Mouse (Mus musculus) midbrain, embryonic 12.5 days (tissue): ENCODE results near the gene 1700018G05Rik. TPM values are rescaled to one million over a fixed set of nuclear protein-coding genes. Genes with fewer than 3 reads are reported as not detected.
A peak's percentile ranks its signal among the peaks of the same experiment; 100 is the strongest.
"Not testable (repeated sequence)": the region's sequence is repeated elsewhere in the genome, so short reads cannot be mapped to it uniquely, and the experiment has no call there.

Experiments
- ATAC-seq: fragments of 200-750 bp; cut with Nextera tagmentation; 2 replicates; pipeline ENCODE4 v1.8.0; 2017; ENCODE audit warnings: low read depth, moderate TSS enrichment, moderate library complexity; ENCODE audit not compliant: low FRiP score
- H3K27ac ChIP-seq: fragments of 300-500 bp; sonication (generic); replicated peaks from 2 replicates; pipeline ENCODE4 v1.5.1; 2016; ENCODE audit warnings: mild to moderate bottlenecking
- H3K27me3 ChIP-seq: fragments of 300-500 bp; sonication (generic); 2 replicates; pipeline ENCODE4 v1.6.1; 2016; ENCODE audit warnings: mild to moderate bottlenecking
- H3K36me3 ChIP-seq: fragments of 300-500 bp; sonication (generic); 2 replicates; pipeline ENCODE4 v1.6.1; 2016
- H3K4me1 ChIP-seq: fragments of 300-500 bp; sonication (generic); 2 replicates; pipeline ENCODE4 v1.6.1; 2016
- H3K4me2 ChIP-seq: fragments of 300-500 bp; sonication (generic); replicated peaks from 2 replicates; pipeline ENCODE4 v1.6.1; 2016; ENCODE audit warnings: mild to moderate bottlenecking, moderate library complexity
- H3K4me3 ChIP-seq: fragments of 300-500 bp; sonication (generic); 2 replicates; pipeline ENCODE4 v1.5.1; 2016; ENCODE audit warnings: mild to moderate bottlenecking
- H3K9ac ChIP-seq: fragments of 300-500 bp; sonication (generic); replicated peaks from 2 replicates; pipeline ENCODE4 v1.6.1; 2016; ENCODE audit warnings: mild to moderate bottlenecking, moderate library complexity
- H3K9me3 ChIP-seq: fragments of 300-500 bp; sonication (generic); 2 replicates; pipeline ENCODE4 v1.6.1; 2016; ENCODE audit warnings: mild to moderate bottlenecking
- WGBS: fragments of 180-500 bp; shearing (Covaris S2); methylation state at CpG from one replicate; pipeline ENCODE4 v1.1.7; 2016; 5-methylcytosine and 5-hydroxymethylcytosine counted together
- polyA plus RNA-seq: library from polyadenylated mRNA; unstranded; fragments of >200 nt; fragmentation: Nextera tagmentation; extraction: Ambion mirVana; gene quantifications from 2 replicates; pipeline ENCODE4 v1.2.1, GENCODE M21; 2016

1700018G05Rik gene
- not detected in 2 replicates for polyA plus RNA-seq

GRCm38 (mm10) chrX:102928072-102928471, at the start of gene 1700018G05Rik:
Gene 1700018G05Rik (plus strand): TSS chrX:102928372.
- H3K9ac ChIP-seq, ATAC-seq, H3K4me1 ChIP-seq, H3K27ac ChIP-seq, H3K4me3 ChIP-seq, H3K4me2 ChIP-seq, H3K36me3 ChIP-seq, H3K9me3 ChIP-seq: not testable (repeated sequence)
- peaks cover 11% of the 10 kb centered on the region for H3K27me3 ChIP-seq
- WGBS = 99% methylated on average over 6 of the region's 6 CpGs

- not testable (repeated sequence) for H3K4me2 ChIP-seq, H3K36me3 ChIP-seq, H3K4me1 ChIP-seq, ATAC-seq, H3K27ac ChIP-seq, H3K9me3 ChIP-seq, H3K4me3 ChIP-seq, H3K9ac ChIP-seq
- 88% methylated on average over 9 of the region's 9 CpGs for WGBS
- H3K27me3 ChIP-seq = peaks cover 33% of the 10 kb centered on the region
These were observed 19.6 kb upstream of the 1700018G05Rik start, which contains the start of the genes Dmrtc1a and 1700011M02Rik for GRCm38 (mm10) chrX:102908587-102908986. Gene Dmrtc1a (minus strand): TSS chrX:102908687. Gene 1700011M02Rik (plus strand): TSS chrX:102908905.

GRCm38 (mm10) chrX:102914823-102915222, 13.3 kb upstream of the 1700018G05Rik start:
- H3K4me3 ChIP-seq, H3K9ac ChIP-seq, ATAC-seq, H3K4me2 ChIP-seq, H3K36me3 ChIP-seq, H3K27ac ChIP-seq, H3K4me1 ChIP-seq, H3K9me3 ChIP-seq: not testable (repeated sequence)
- H3K27me3 ChIP-seq = peaks cover 15% of the 10 kb centered on the region; the same call in 1 of the 2 replicates
- 96% methylated on average over 1 of the region's 1 CpGs for WGBS

GRCm38 (mm10) chrX:102926707-102927106, 1.5 kb upstream of the 1700018G05Rik start:
- H3K36me3 ChIP-seq, H3K9me3 ChIP-seq, H3K27ac ChIP-seq, H3K4me3 ChIP-seq, H3K9ac ChIP-seq, H3K4me1 ChIP-seq, H3K4me2 ChIP-seq: not testable (repeated sequence)
- peak; percentile 52; the same call in 1 of the 2 replicates for ATAC-seq
- H3K27me3 ChIP-seq = peaks cover 16% of the 10 kb centered on the region
- 23% methylated on average over 4 of the region's 4 CpGs for WGBS

- no peak overlapping the region for H3K27ac ChIP-seq
- 52% methylated on average over 12 of the region's 12 CpGs for WGBS
- peaks cover 44% of the 10 kb centered on the region for H3K27me3 ChIP-seq
- peak overlapping the region; percentile 67 for H3K9ac ChIP-seq
- peak overlapping the region; percentile 57 for H3K4me3 ChIP-seq
- no peak for ATAC-seq
- no peaks in the 10 kb centered on the region for H3K36me3 ChIP-seq
- peak overlapping the region; percentile 64 for H3K4me2 ChIP-seq
- H3K9me3 ChIP-seq = no peaks in the 10 kb centered on the region
- H3K4me1 ChIP-seq = no peaks in the 10 kb centered on the region
These were observed 4.9 kb downstream of the 1700018G05Rik start for GRCm38 (mm10) chrX:102932992-102933570.

- no peaks in the 10 kb centered on the region for H3K9me3 ChIP-seq
- peak overlapping the region; percentile 57 for H3K4me3 ChIP-seq
- 29% methylated on average over 64 of the region's 68 CpGs for WGBS
- H3K4me1 ChIP-seq = no peaks in the 10 kb centered on the region
- no peak overlapping the region for H3K27ac ChIP-seq
- H3K4me2 ChIP-seq = peak overlapping the region; percentile 64
- H3K9ac ChIP-seq = peak overlapping the region; percentile 67
- H3K36me3 ChIP-seq = no peaks in the 10 kb centered on the region
- H3K27me3 ChIP-seq = peaks cover 39% of the 10 kb centered on the region
- ATAC-seq = peak; percentile 89
These were observed 5.6 kb downstream of the 1700018G05Rik start for GRCm38 (mm10) chrX:102933571-102934394.

GRCm38 (mm10) chrX:102934395-102934764, 6.2 kb downstream of the 1700018G05Rik start:
- Histone ChIP-seq H3K27me3 (peaks cover 42% of the 10 kb centered on the region), H3K9ac (0 out of 2 replicates have a peak overlapping the region, but pooled peaks have one; percentile 67), H3K36me3 (no peaks in the 10 kb centered on the region), H3K9me3 (no peaks in the 10 kb centered on the region), H3K4me3 (peak overlapping the region; percentile 57), H3K4me1 (no peaks in the 10 kb centered on the region), H3K4me2 (peak overlapping the region; percentile 64), H3K27ac (no peak overlapping the region)
- 56% methylated on average over 8 of the region's 8 CpGs for WGBS
- no peak for ATAC-seq

GRCm38 (mm10) chrX:102936743-102937142, 8.6 kb downstream of the 1700018G05Rik start:
- WGBS = 73% methylated on average over 5 of the region's 5 CpGs
- no peak for ATAC-seq
- H3K36me3 ChIP-seq = no peaks in the 10 kb centered on the region

GRCm38 (mm10) chrX:102950136-102950535, 22.0 kb downstream of the 1700018G05Rik start:
- H3K27ac ChIP-seq, H3K4me1 ChIP-seq, H3K9ac ChIP-seq, H3K9me3 ChIP-seq, H3K36me3 ChIP-seq, H3K4me3 ChIP-seq, ATAC-seq, H3K4me2 ChIP-seq, H3K27me3 ChIP-seq: not testable (repeated sequence)
- WGBS = 90% methylated on average over 11 of the region's 11 CpGs

More at GRCm38 (mm10) chrX:102936743-102937142, 8.6 kb downstream of the 1700018G05Rik start:
- Histone ChIP-seq H3K27ac (no peak overlapping the region), H3K4me1 (no peaks in the 10 kb centered on the region), H3K4me3 (no peak overlapping the region), H3K9me3 (no peaks in the 10 kb centered on the region), H3K27me3 (peaks cover 44% of the 10 kb centered on the region), H3K4me2 (no peak overlapping the region), H3K9ac (no peak overlapping the region)

GRCm38 (mm10) chrX:102958917-102959316, 30.7 kb downstream of the 1700018G05Rik start:
- Histone ChIP-seq H3K4me3 (no peak overlapping the region), H3K27ac (no peak overlapping the region), H3K9ac (no peak overlapping the region), H3K9me3 (no peaks in the 10 kb centered on the region), H3K27me3 (peaks cover 3% of the 10 kb centered on the region; the same call in 1 of the 2 replicates), H3K4me1 (no peaks in the 10 kb centered on the region), H3K36me3 (no peaks in the 10 kb centered on the region), H3K4me2 (no peak overlapping the region)
- 45% methylated on average over 4 of the region's 4 CpGs for WGBS
- ATAC-seq = no peak

GRCm38 (mm10) chrX:102960581-102960980, 32.4 kb downstream of the 1700018G05Rik start:
- H3K36me3 ChIP-seq = no peaks in the 10 kb centered on the region
- H3K4me3 ChIP-seq = no peak overlapping the region
- no peak overlapping the region for H3K4me2 ChIP-seq
- H3K27me3 ChIP-seq = peaks cover 3% of the 10 kb centered on the region; the same call in 1 of the 2 replicates
- H3K4me1 ChIP-seq = no peaks in the 10 kb centered on the region
- no peak for ATAC-seq
- H3K9ac ChIP-seq = no peak overlapping the region
- no peak overlapping the region for H3K27ac ChIP-seq
- WGBS = 78% methylated on average over 2 of the region's 2 CpGs
- no peaks in the 10 kb centered on the region for H3K9me3 ChIP-seq
